In genomic region chr6:57272517-57272916, GRCm38 (mm10) we compare ENCODE assay signal across 27 mouse cellular contexts. TPM values are rescaled to one million over a fixed set of nuclear protein-coding genes. Genes with fewer than 3 reads are reported as not detected.
A peak's percentile ranks its signal among the peaks of the same experiment; 100 is the strongest.
DNase-seq lines count a peak whose midpoint lies in the region; ATAC-seq lines count a peak whose summit lies in the region.
"Had no signal": no experiment of that assay in that cellular context is flagged by ENCODE, and none has a peak within 500 bp of the region (broad histone marks: within the 10 kb centered on the region; RNA-seq: fewer than 3 reads in every experiment).

No protein-coding gene starts in this region.

- DNase-seq in embryonic facial prominence, embryonic 11.5 days (ENCODE audit: low spot score), result peak; percentile 1
- no peak for DNase-seq in embryonic facial prominence, embryonic 10.5 days (ENCODE audit: low spot score)
- DNase-seq in forelimb bud, embryonic 11.5 days (ENCODE audit: low read depth, low spot score), result peak; percentile 8
- DNase-seq in naive thymus-derived CD4-positive, alpha-beta T cell, adult 2 months (ENCODE audit: low read depth), result peak; percentile 8
- no peak for DNase-seq in frontal cortex, adult 2 months (ENCODE audit: extremely low spot score in 1 of 2, low spot score in 1 of 2)
- DNase-seq: adrenal gland, postnatal 14 days; cerebellum, adult 11 months; cerebellum, adult 2 months; cerebellum, adult 9-11 months; cerebellum, postnatal 25 days; forebrain, postnatal 0 days; gastrocnemius, postnatal 10 days; gastrocnemius, postnatal 36 days; heart, adult 11 months; heart, postnatal 10 days; heart, postnatal 36 days; kidney, adult 2 months had no signal

- H3K9me3 ChIP-seq in embryonic facial prominence, embryonic 11.5 days (replicated peaks; ENCODE audit: control insufficient read depth, low read length), result no peaks in the 10 kb centered on the region
- H3K9me3 ChIP-seq in embryonic facial prominence, embryonic 10.5 days, result no peaks in the 10 kb centered on the region
- no peaks in the 10 kb centered on the region for H3K9me3 ChIP-seq in midbrain, embryonic 15.5 days
- H3K9me3 ChIP-seq: forebrain, embryonic 10.5 days; forebrain, embryonic 13.5 days; heart, embryonic 15.5 days; hindbrain, embryonic 10.5 days; hindbrain, embryonic 13.5 days had no signal

- H3K36me3 ChIP-seq in embryonic facial prominence, embryonic 11.5 days (replicated peaks; ENCODE audit: control insufficient read depth, insufficient read depth, low read depth, low read length), result no peaks in the 10 kb centered on the region
- no peaks in the 10 kb centered on the region for H3K36me3 ChIP-seq in embryonic facial prominence, embryonic 10.5 days (replicated peaks)
- no peaks in the 10 kb centered on the region for H3K36me3 ChIP-seq in midbrain, embryonic 15.5 days (replicated peaks)
- H3K36me3 ChIP-seq: forebrain, embryonic 10.5 days; heart, embryonic 15.5 days; hindbrain, embryonic 10.5 days; hindbrain, embryonic 13.5 days had no signal

- H3K4me3 ChIP-seq in embryonic facial prominence, embryonic 11.5 days (ENCODE audit: low read depth, low read length), result no peak overlapping the region
- no peak overlapping the region for H3K4me3 ChIP-seq in embryonic facial prominence, embryonic 10.5 days
- no peak overlapping the region for H3K4me3 ChIP-seq in midbrain, embryonic 15.5 days
- H3K4me3 ChIP-seq: forebrain, embryonic 10.5 days; forebrain, embryonic 13.5 days; heart, embryonic 15.5 days; hindbrain, embryonic 10.5 days; hindbrain, embryonic 13.5 days had no signal

- H3K27me3 ChIP-seq in embryonic facial prominence, embryonic 11.5 days (ENCODE audit: control insufficient read depth, insufficient read depth, low read length), result no peaks in the 10 kb centered on the region
- no peaks in the 10 kb centered on the region for H3K27me3 ChIP-seq in embryonic facial prominence, embryonic 10.5 days (replicated peaks; ENCODE audit: low read depth, poor library complexity, severe bottlenecking)
- H3K27me3 ChIP-seq in midbrain, embryonic 15.5 days (replicated peaks), result no peaks in the 10 kb centered on the region
- H3K27me3 ChIP-seq: forebrain, embryonic 13.5 days; heart, embryonic 15.5 days; hindbrain, embryonic 13.5 days had no signal

- no peak overlapping the region for H3K27ac ChIP-seq in embryonic facial prominence, embryonic 11.5 days (replicated peaks; ENCODE audit: low read depth, low read length)
- no peak overlapping the region for H3K27ac ChIP-seq in embryonic facial prominence, embryonic 10.5 days (replicated peaks)
- no peak overlapping the region for H3K27ac ChIP-seq in midbrain, embryonic 15.5 days
- H3K27ac ChIP-seq: forebrain, embryonic 10.5 days; forebrain, embryonic 13.5 days; heart, embryonic 15.5 days; hindbrain, embryonic 10.5 days; hindbrain, embryonic 13.5 days had no signal

- no peak overlapping the region for H3K4me2 ChIP-seq in embryonic facial prominence, embryonic 11.5 days (ENCODE audit: low read depth, low read length)
- H3K4me2 ChIP-seq in midbrain, embryonic 15.5 days, result no peak overlapping the region
- H3K4me2 ChIP-seq: forebrain, embryonic 13.5 days; heart, embryonic 11.5 days; heart, embryonic 15.5 days; hindbrain, embryonic 13.5 days had no signal

- ATAC-seq in embryonic facial prominence, embryonic 11.5 days (replicated peaks; ENCODE audit: insufficient number of reproducible peaks, low FRiP score, low TSS enrichment, low read depth), result no peak
- no peak for ATAC-seq in midbrain, embryonic 15.5 days (replicated peaks)
- ATAC-seq: forebrain, embryonic 13.5 days; forebrain, postnatal 0 days; hindbrain, embryonic 16.5 days; intestine, embryonic 16.5 days had no signal

- no peak overlapping the region for H3K9ac ChIP-seq in embryonic facial prominence, embryonic 11.5 days (replicated peaks; ENCODE audit: low read length)
- no peak overlapping the region for H3K9ac ChIP-seq in midbrain, embryonic 15.5 days
- H3K9ac ChIP-seq: forebrain, embryonic 13.5 days; forebrain, postnatal 0 days; heart, embryonic 15.5 days; hindbrain, embryonic 13.5 days had no signal

- no peaks in the 10 kb centered on the region for H3K4me1 ChIP-seq in embryonic facial prominence, embryonic 11.5 days (ENCODE audit: control insufficient read depth, insufficient read depth, low read length)
- no peaks in the 10 kb centered on the region for H3K4me1 ChIP-seq in embryonic facial prominence, embryonic 10.5 days
- no peaks in the 10 kb centered on the region for H3K4me1 ChIP-seq in midbrain, embryonic 15.5 days
- H3K4me1 ChIP-seq: forebrain, embryonic 10.5 days; forebrain, embryonic 13.5 days; heart, embryonic 15.5 days; hindbrain, embryonic 10.5 days; hindbrain, embryonic 13.5 days had no signal

RNA-seq across cellular contexts. Expression of gene Vmn1r15, which starts 14.8 kb away (rescaled TPM):
- polyA plus RNA-seq in embryonic facial prominence, embryonic 11.5 days (2014; fragmentation: Nextera tagmentation; extraction: Ambion mirVana), result not detected in 2 replicates
- polyA plus RNA-seq in embryonic facial prominence, embryonic 10.5 days (2016; fragmentation: Nextera tagmentation; extraction: Ambion mirVana), result not detected in 2 replicates
- polyA plus RNA-seq in midbrain, embryonic 15.5 days (2015; fragmentation: Nextera tagmentation; extraction: Ambion mirVana), result not detected in 2 replicates
- polyA plus RNA-seq in frontal cortex, adult 2 months (2012; rRNA removed), result not detected in 2 replicates
- polyA plus RNA-seq: cerebellum, adult 2 months; embryonic facial prominence, embryonic 14.5 days; forebrain, embryonic 10.5 days; forebrain, embryonic 13.5 days; forebrain, postnatal 0 days; heart, embryonic 11.5 days; heart, embryonic 15.5 days; hindbrain, embryonic 10.5 days; hindbrain, embryonic 13.5 days; hindbrain, embryonic 16.5 days; intestine, embryonic 16.5 days; kidney, adult 2 months had no signal

RNA-seq across cellular contexts. Expression of gene Vmn1r14, which starts 41.0 kb away (rescaled TPM):
- not detected in 2 replicates for polyA plus RNA-seq in embryonic facial prominence, embryonic 11.5 days (2014; fragmentation: Nextera tagmentation; extraction: Ambion mirVana)
- not detected in 2 replicates for polyA plus RNA-seq in embryonic facial prominence, embryonic 10.5 days (2016; fragmentation: Nextera tagmentation; extraction: Ambion mirVana)
- polyA plus RNA-seq in midbrain, embryonic 15.5 days (2015; fragmentation: Nextera tagmentation; extraction: Ambion mirVana), result not detected in 2 replicates
- polyA plus RNA-seq in frontal cortex, adult 2 months (2012; rRNA removed), result not detected in 2 replicates
- polyA plus RNA-seq: cerebellum, adult 2 months; embryonic facial prominence, embryonic 14.5 days; forebrain, embryonic 10.5 days; forebrain, embryonic 13.5 days; forebrain, postnatal 0 days; heart, embryonic 11.5 days; heart, embryonic 15.5 days; hindbrain, embryonic 10.5 days; hindbrain, embryonic 13.5 days; hindbrain, embryonic 16.5 days; intestine, embryonic 16.5 days; kidney, adult 2 months had no signal

RNA-seq across cellular contexts. Expression of gene Vmn1r16, which starts 56.8 kb away (rescaled TPM):
- not detected in 2 replicates for polyA plus RNA-seq in embryonic facial prominence, embryonic 11.5 days (2014; fragmentation: Nextera tagmentation; extraction: Ambion mirVana)
- not detected in 2 replicates for polyA plus RNA-seq in embryonic facial prominence, embryonic 10.5 days (2016; fragmentation: Nextera tagmentation; extraction: Ambion mirVana)
- not detected in 2 replicates for polyA plus RNA-seq in midbrain, embryonic 15.5 days (2015; fragmentation: Nextera tagmentation; extraction: Ambion mirVana)
- polyA plus RNA-seq in frontal cortex, adult 2 months (2012; rRNA removed), result not detected in 2 replicates
- polyA plus RNA-seq: cerebellum, adult 2 months; embryonic facial prominence, embryonic 14.5 days; forebrain, embryonic 10.5 days; forebrain, embryonic 13.5 days; forebrain, postnatal 0 days; heart, embryonic 11.5 days; heart, embryonic 15.5 days; hindbrain, embryonic 10.5 days; hindbrain, embryonic 13.5 days; hindbrain, embryonic 16.5 days; intestine, embryonic 16.5 days; kidney, adult 2 months had no signal

Comparison
In these comparisons a context has a peak if more than half of its experiments do, and no peak if none do; other contexts are left out.
1. DNase-seq: peak in embryonic facial prominence, embryonic 11.5 days (single experiment), forelimb bud, embryonic 11.5 days (single experiment) and naive thymus-derived CD4-positive, alpha-beta T cell, adult 2 months (single experiment); none in embryonic facial prominence, embryonic 10.5 days (single experiment) and frontal cortex, adult 2 months (0 of 2).